Mouse (Mus musculus) hindlimb bud, embryonic 11.5 days (tissue): Measurements from ENCODE around the gene Bcl9.
A peak's percentile ranks its signal among the peaks of the same experiment; 100 is the strongest.

ENCODE experiments used
- DNase-seq: peaks from one replicate; pipeline ENCODE4 v3.0.0-alpha.2; 2012; ENCODE audit warnings: low read depth, low spot score; ENCODE audit errors: extremely low spot score

The Bcl9 gene

DNA sequence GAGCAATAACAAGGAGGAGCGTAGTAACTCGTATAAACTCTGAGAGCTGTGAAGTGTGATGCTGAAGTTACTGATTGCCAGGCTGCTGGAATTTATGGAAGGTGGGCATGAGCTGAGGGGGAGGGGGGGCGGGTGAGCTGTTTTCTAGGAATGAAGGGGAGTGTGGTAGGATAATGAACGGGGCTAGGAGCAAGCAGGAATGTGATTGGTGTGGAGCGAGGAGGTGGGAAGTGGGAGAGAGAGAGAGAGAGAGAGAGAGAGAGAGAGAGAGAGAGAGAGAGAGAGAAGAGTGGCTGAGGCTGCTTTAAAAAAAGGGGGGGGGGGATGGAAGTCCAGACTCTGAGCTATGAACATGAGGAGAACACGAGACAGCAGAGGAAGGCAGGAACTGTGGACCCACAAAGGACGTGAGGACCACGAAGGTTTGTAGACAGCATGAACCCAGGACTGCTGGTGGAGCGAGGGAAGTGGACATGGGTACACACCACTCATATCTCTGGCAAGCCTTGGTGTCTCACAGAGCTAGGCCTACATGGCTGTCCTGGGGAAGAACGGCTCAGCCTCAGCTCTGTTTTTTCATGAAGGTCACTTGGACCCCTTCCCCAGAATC is 1.2 kb upstream of the Bcl9 start:
- no peak for DNase-seq

DNA sequence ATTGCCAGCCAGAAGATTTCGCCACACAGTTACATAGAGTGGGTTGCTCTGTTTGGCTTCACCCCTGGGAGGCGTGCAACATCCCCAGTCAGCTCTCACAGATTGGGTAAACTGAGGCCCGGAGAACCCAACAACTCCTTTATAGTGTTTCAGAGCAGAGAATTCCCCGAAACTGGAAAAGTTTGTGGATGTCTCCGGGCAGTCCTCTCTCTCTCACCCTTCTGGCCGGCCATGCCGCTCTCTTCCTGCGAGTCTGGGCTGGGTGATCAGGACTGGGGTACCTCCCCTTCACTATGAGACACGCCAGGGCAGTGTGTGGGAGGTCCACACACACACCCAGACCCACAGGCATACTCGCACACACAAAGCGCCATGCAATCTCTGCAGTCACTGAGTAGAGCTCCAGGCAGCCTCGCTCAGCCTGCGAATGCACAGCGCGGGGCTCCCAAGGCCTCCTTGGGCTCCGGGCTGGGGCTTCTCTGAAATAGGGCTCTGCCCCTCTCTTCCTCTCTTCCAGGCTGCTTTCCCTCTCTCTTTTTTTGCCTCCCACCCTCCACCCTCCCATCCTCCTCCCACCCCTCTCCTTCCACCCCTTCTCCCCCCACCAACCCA is 670 bp downstream of the Bcl9 start:
- no peak for DNase-seq

GRCm38 (mm10) chr3:97294334-97294733 is 3.4 kb downstream of the Bcl9 start:
- no peak for DNase-seq

DNA sequence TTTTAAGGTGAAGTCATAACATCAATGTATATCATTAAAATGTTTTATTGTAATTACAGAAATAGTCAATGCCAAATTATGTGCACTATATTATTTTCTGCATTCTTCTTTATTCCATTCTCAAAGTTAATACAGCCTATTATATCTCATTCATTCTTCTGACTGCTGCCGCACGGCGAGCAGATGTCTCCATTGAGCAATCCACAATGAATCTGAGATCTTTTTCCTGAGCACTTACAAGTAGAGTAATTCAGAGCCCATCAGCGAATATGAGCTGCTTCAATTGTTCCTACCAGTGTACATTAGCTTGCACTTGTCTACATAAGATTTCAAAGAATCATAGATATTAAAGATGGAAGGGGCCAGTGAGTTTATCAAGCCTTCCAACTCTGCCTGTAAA is 12.8 kb downstream of the Bcl9 start:
- DNase-seq: no peak

- no peak for DNase-seq
Measured at GRCm38 (mm10) chr3:97284056-97284455, 13.7 kb downstream of the Bcl9 start.

- DNase-seq: no peak
Measured at GRCm38 (mm10) chr3:97281426-97281825, 16.3 kb downstream of the Bcl9 start.

GRCm38 (mm10) chr3:97275708-97276107 is 22.0 kb downstream of the Bcl9 start:
- no peak for DNase-seq

GRCm38 (mm10) chr3:97274516-97275230 is 23.0 kb downstream of the Bcl9 start:
- DNase-seq: no peak

GRCm38 (mm10) chr3:97273876-97274275 is 23.8 kb downstream of the Bcl9 start:
- DNase-seq: no peak

GRCm38 (mm10) chr3:97265667-97266415 is 31.9 kb downstream of the Bcl9 start:
- DNase-seq: no peak

GRCm38 (mm10) chr3:97262235-97262634 is 35.5 kb downstream of the Bcl9 start:
- DNase-seq: no peak

GRCm38 (mm10) chr3:97255706-97256339 is 41.9 kb downstream of the Bcl9 start:
- DNase-seq: no peak

DNA sequence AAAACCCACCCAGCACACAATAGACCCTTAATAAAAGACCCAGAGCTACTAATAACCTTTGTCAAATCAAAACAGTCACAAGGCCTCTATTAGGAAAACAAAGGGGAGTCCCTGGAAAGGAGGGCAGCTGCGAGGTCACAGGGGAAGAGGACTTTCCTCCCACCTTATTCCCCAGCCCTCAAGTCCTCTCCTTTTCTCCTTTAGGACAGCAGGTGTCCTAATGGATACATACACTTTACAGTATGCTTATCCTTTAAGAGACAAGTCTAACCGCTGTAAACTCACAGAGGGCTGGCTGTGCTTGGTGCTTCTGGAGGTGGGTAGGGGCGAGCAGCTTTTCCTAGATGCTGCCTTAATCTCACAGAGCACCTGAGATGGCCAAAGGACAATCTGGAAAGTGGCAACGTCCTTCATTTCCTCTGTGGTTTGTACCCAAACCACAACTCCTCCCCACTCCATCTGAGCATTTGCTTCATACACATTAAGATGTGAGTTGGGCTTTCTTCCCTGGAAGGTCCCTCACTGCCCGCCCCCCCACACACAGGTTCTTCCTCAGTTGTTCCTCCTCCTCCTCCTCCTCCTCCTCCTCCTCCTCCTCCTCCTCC is 42.8 kb downstream of the Bcl9 start:
- DNase-seq: no peak

DNA sequence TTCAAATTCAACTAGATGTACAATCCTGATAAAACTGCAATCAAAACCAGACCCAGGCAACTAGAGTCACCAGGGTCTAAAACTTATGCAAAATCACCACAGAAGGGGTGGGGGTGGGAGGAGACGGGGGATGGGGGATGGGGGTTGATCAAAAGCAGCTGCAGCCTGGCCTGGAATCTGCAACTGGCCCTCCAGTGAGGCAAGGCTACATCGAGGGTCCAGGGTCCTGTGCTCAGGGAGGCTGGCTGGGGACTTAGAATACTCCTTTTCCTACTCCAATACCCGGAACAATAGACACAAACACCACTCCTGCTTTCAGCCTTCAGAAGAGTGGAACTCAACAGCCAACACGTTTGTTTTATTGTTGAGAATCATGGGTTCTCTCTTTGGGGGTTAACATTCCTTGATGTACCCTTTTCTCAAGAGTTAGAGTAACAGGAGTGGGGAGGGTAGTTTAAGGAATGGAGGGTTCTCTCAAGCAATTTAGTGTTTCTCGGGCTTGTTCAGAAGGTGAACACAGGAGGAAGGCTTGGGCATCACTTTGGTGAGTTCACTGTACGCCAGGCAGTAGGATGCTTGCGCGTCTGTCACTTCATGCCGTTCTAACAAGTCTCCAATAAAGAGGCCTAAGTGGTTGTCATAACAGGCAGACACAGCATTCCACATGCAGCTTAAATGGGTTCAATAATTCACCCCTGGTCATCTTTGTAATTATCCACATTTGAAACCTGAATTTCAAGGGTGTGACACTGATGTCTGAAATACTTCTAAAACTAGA is 43.7 kb downstream of the Bcl9 start:
- peak; percentile 73 for DNase-seq

DNA sequence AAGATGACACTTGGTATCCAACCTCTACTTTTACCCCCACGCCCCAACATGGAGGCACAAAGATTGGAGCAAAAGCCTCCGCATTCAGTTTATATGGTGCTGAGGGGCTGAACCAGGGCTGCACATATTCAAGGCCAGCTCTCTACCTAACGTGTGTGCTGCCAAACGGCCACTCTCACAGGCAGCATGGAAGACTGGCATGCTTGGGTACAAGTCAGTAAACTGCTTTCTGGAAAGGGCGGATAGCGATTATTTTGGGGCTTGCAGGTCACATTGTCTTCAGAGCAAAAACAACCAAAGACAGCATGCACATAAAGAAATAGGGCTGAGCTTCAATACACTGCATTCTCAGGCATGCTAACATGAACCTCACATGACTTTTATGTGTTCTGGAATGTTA is 44.8 kb downstream of the Bcl9 start:
- DNase-seq: no peak

GRCm38 (mm10) chr3:97242629-97243167 is 55.0 kb downstream of the Bcl9 start:
- no peak for DNase-seq

GRCm38 (mm10) chr3:97241826-97242225 is 55.9 kb downstream of the Bcl9 start:
- DNase-seq: no peak

DNA sequence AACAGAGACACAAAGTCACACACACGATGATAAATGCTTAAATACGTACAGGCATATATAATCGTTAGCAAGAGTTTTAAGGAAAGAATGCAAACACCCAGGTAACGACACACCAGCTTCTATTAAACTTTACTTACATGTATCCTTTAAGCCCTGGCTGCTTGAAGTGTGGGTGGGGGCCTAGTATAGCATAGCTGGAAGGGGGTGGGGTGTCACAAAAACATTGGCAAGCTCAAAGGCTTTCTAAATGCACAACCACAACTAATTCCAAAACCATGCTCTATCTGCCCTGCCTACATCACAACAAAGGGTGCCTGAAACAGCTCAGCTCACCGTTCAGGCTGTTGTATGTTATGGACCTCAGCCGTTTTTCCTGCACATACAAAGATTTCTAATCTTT is 57.9 kb downstream of the Bcl9 start:
- no peak for DNase-seq

DNA sequence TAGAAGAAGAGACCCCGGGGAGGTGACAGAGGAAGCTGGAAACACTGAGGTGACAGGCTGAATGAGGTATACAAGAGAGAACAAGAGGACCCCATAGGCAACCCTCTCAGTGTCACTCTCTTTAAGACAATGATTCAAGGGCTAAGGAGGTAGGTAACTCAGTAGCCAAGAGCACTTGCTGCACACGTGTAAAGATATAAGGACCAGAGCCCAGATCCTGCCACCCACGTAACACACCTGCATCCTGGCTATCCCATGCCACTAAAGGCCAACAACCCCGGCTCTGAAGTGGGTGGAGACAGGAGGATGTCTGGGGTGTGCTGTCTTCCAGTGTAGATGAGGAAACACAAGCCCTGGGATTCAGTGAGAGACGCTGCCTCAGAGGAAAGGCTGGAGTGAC is 58.4 kb downstream of the Bcl9 start:
- no peak for DNase-seq

GRCm38 (mm10) chr3:97238521-97238920 is 59.2 kb downstream of the Bcl9 start:
- no peak for DNase-seq
